Mouse (Mus musculus) left cerebral cortex, postnatal 10 days (tissue): ENCODE results near the gene Cklf. TPM values are rescaled to one million over a fixed set of nuclear protein-coding genes. Genes with fewer than 3 reads are reported as not detected.
"Not testable (repeated sequence)": the region's sequence is repeated elsewhere in the genome, so short reads cannot be mapped to it uniquely, and the experiment has no call there.

Experiments used
- DNase-seq, 2 experiments: peaks; one replicate each; pipeline ENCODE4 v3.0.0; 2021 to 2022; ENCODE audit warnings: low spot score in 2 of 2, mixed read lengths in 1 of 2; ENCODE audit errors: extremely low spot score in 1 of 2
- intact Hi-C: fragments of 180-260 bp; cut with DNase I; formaldehyde crosslinking; loops from one replicate; pipeline ENCODE4 v1.15.1; 2025
- total RNA-seq, 2 experiments: library from RNA; stranded (reverse); gene quantifications; 2 replicates each; pipeline ENCODE4 v1.2.3; 2021

The Cklf gene
- total RNA-seq, 2 experiments from 2014 or later: 12.5 to 13.0 TPM

- intact Hi-C loops: loop anchor here (10.0 kb wide), 1 partner anchor 185 kb away; no protein-coding TSS in a partner anchor
- DNase-seq: no peak
Observed at GRCm38 (mm10) chr8:104249442-104249996, 1.1 kb upstream of the Cklf start.

DNA sequence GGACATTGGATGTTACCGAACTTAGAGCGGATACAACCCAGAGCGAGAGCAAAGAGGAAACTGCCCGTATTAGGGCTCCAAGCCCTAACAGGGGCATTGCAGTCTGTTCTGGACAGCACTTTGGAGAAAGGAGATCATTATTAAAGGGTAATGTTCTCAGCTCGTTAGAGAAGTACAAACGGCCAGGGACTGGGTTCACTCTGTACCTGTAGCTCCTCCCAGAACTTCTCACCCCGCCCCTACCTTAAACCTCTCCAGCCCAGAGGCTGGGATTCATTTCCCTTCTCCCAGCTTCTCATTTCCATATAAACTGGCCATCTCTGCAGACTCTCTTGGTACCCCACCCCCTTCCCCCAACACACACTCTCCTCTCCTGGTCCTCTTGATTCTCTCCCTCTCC lies 800 bp downstream of the Cklf start:
- intact Hi-C loops: loop anchor here (5.0 kb wide), 1 partner anchor 91 kb away; no protein-coding TSS in a partner anchor
- no peak for DNase-seq

- no peak for DNase-seq
Observed at GRCm38 (mm10) chr8:104253016-104253415, 2.4 kb downstream of the Cklf start.

DNA sequence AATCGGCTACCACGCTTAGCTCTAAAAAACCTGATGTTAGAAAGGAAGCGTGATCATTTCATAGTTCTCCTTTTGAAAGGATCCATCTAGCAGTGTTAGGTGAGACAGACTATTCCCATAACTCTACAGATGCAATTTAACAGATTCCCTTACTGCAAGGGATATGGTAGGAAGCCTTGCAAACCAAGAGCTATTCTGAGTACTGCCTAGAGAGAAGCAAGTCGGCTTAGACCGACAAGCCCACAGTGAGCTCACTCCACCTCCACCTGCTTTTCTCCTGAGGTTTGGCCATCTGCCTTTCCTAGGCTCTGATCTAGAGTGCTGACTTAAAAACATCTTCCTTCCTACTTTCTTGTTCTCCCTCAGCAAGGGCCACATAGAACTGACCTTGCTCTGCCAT lies 11.1 kb downstream of the Cklf start:
- DNase-seq, intact Hi-C loops: not testable (repeated sequence)

More at GRCm38 (mm10) chr8:104253016-104253415, 2.4 kb downstream of the Cklf start:
- intact Hi-C loops: loop anchor here (5.0 kb wide), 1 partner anchor 89 kb away; no protein-coding TSS in a partner anchor

- DNase-seq, intact Hi-C loops: not testable (repeated sequence)
Observed at GRCm38 (mm10) chr8:104264271-104264935, 13.7 kb downstream of the Cklf start.

GRCm38 (mm10) chr8:104268368-104268767 lies 17.7 kb downstream of the Cklf start:
- intact Hi-C loops: no loop called here
- no peak for DNase-seq

- no peak for DNase-seq
- intact Hi-C loops: no loop called here
Observed at GRCm38 (mm10) chr8:104268937-104269440, 18.3 kb downstream of the Cklf start.

- intact Hi-C loops, DNase-seq: not testable (repeated sequence)
Observed at GRCm38 (mm10) chr8:104293081-104293480, 42.4 kb downstream of the Cklf start, which contains the start of gene Cmtm2a. Gene Cmtm2a, minus strand, starts transcription at chr8:104293181.

DNA sequence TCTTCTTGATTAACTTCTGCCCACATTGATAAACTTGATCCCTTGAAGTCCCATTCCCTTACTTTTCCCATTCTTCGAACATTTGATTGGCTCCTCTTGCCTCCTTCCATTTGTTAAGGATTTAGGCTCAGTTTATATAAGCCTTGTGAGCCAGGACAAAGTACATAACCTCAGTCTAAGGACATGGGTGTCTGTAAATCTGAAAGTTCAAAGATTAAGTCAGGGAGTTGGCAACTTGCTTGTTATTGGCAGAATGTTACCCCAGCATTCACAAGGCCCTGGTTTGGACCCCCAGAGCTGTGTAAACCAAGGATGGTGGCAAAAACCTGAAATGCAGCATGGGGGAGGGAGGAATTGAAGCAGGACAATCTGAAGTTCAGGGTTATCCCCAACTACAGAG lies 43.7 kb downstream of the Cklf start:
- intact Hi-C loops: no loop called here
- DNase-seq: no peak

DNA sequence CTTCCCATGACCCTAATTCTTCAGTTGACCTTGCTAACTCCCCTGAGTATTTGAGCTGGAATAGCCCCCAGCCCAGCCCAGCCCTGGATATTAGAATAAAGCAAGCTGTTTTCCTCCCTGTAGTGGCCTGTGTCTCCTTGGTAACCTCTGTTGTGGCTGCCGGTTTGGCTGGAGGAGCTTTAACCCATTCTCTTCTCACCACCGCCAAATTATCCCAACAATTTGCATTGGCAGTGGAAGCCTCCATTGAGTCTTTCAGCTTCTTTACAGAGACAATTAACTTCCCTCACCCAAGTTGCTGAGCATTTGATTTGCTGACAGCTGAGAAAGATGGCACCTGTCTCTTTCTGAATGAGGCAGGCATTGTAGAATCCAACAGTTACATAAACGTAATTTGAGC lies 50.9 kb downstream of the Cklf start:
- intact Hi-C loops, DNase-seq: not testable (repeated sequence)

- intact Hi-C loops, DNase-seq: not testable (repeated sequence)
Observed at GRCm38 (mm10) chr8:104302536-104302935, 51.9 kb downstream of the Cklf start.

DNA sequence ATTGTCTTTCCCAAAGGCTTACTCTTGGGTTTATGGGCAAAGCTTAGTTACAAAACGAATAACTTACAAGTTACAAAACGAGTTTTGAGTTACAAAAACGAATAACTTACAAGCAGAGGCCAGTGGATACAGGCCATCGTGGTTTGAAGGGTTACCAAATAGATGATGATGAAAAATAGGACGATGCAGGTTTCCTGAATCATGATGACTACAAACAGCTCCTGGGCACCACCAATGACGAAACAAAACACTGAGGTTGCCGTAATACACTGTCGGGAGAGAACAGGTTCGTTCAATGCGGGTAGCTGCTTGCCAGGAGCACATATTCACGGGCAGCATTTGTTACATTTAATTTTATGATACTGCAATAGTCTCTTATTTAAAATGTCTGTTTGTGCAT lies 54.3 kb downstream of the Cklf start:
- DNase-seq: no peak
- intact Hi-C loops: no loop called here

DNA sequence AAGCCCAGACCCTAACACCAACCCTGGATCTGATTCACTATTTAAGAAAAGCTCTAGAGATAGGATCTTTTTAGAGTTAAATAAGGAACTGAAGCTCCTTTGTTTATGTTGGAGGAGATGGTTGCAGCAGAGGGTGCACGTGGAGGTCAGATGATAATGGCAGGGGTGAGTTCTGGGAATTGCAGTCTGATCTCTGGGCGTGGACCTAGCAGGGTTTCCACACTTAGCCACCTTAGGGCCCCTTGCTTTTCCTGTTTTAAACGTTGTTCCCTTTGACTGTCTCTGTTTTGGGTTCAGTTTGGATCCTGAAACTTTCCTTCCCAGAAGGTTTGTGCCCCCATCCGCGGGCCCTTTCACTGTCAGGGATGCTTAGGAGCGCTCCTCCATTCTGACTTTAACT lies 57.7 kb downstream of the Cklf start:
- DNase-seq, intact Hi-C loops: not testable (repeated sequence)

GRCm38 (mm10) chr8:104309441-104310155 lies 58.9 kb downstream of the Cklf start, which contains the start of the genes Gm45711 and Cmtm1:
Gene Gm45711, minus strand, starts transcription at chr8:104310081.
Gene Cmtm1, minus strand, starts transcription at chr8:104310145.
- intact Hi-C loops, DNase-seq: not testable (repeated sequence)

DNA sequence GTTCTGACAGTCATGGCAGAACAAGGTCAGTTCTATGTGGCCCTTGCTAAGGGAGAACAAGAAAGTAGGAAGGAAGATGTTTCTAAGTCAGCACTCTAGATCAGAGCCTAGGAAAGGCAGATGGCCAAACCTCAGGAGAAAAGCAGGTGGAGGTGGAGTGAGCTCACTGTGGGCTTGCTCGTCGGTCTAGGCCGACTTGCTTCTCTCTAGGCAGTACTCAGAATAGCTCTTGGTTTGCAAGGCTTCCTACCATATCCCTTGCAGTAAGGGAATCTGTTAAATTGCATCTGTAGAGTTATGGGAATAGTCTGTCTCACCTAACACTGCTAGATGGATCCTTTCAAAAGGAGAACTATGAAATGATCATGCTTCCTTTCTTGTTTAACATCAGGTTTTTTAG lies 61.4 kb downstream of the Cklf start:
- intact Hi-C loops, DNase-seq: not testable (repeated sequence)

DNA sequence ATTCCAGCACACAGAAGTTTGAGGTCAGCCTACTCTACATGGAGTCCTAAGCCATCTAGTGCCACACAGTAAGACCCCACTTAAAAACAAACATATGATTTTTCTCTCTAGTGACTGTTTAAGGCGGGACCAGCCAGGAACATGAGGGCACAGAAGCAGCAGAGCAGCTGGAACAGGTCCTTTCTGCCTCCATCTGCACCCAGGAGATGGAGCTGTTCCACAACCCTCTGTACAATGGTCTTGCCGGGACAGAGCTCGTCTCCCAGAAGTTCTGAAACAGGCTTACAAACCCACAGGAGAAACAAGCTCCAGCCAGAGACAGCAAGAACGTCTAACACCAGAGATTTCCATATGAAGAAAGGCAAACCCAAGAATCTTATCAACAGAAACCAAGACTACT lies 62.6 kb downstream of the Cklf start:
- intact Hi-C loops: no loop called here
- peak in 1 of 2 experiments; percentile 30 for DNase-seq
